Mouse (Mus musculus): ENCODE measurements around the gene Gm10031. TPM values are rescaled to one million over a fixed set of nuclear protein-coding genes. Genes with fewer than 3 reads are reported as not detected.
"Not testable (repeated sequence)": the region's sequence is repeated elsewhere in the genome, so short reads cannot be mapped to it uniquely, and the experiment has no call there.

The Gm10031 gene
- polyA plus RNA-seq (2014; fragmentation: Nextera tagmentation; extraction: Ambion mirVana): 0.39 and 0.69 TPM in 2 replicates

GRCm38 (mm10) chr1:156523842-156524241 is at the start of gene Gm10031:
Gm10031 (plus strand) TSS chr1:156524012.
- H3K9me3 ChIP-seq (ENCODE audit: control insufficient read depth, low read length); H3K27me3 ChIP-seq (replicated peaks; ENCODE audit: control insufficient read depth, insufficient read depth, low read length); DNase-seq (ENCODE audit: low spot score); H3K36me3 ChIP-seq (ENCODE audit: control insufficient read depth, insufficient read depth, low read length); H3K9ac ChIP-seq (ENCODE audit: low read length); H3K4me3 ChIP-seq (ENCODE audit: low read depth, low read length); H3K4me2 ChIP-seq (ENCODE audit: low read length); H3K27ac ChIP-seq (ENCODE audit: low read depth); H3K4me1 ChIP-seq (replicated peaks; ENCODE audit: control insufficient read depth, insufficient read depth, low read length): not testable (repeated sequence)
- 89% methylated on average over 21 of the region's 22 CpGs for WGBS
- 0 out of 2 replicates have a peak, but pooled peaks have one; percentile 71 for ATAC-seq (replicated peaks; ENCODE audit: low FRiP score, low TSS enrichment, low read depth)

DNA sequence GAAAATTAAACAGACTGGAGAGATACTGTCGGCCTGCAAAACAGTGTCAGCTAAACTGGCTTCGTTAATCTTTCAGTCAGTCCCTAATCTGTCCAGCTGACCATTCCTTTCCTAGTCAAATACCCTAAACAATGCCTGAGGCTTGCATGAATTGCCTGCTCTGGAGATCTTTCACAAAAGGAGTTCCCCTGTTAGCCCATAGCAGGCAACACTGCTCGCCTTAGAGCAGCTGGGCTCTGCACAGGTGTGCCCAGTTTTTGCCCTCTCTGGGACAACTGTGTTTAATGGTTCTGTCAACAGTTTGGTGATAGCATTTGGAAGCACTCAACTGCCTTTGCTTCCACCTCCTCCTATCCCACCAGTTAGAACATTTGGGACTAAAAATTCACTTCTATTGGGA is 49.0 kb upstream of the Gm10031 start:
- DNase-seq (ENCODE audit: low spot score): no peak
- no peak overlapping the region for H3K9ac ChIP-seq (ENCODE audit: low read length)
- no peak overlapping the region for H3K4me3 ChIP-seq (ENCODE audit: low read depth, low read length)
- no peak for ATAC-seq (replicated peaks; ENCODE audit: low FRiP score, low TSS enrichment, low read depth)
- H3K27ac ChIP-seq (ENCODE audit: low read depth): no peak overlapping the region
- no peak overlapping the region for H3K4me2 ChIP-seq (ENCODE audit: low read length)
- no peaks in the 10 kb centered on the region for H3K27me3 ChIP-seq (replicated peaks; ENCODE audit: control insufficient read depth, insufficient read depth, low read length)
- 58% methylated on average over 3 of the region's 3 CpGs for WGBS
- no peaks in the 10 kb centered on the region for H3K9me3 ChIP-seq (ENCODE audit: control insufficient read depth, low read length)
- peaks cover 18% of the 10 kb centered on the region for H3K4me1 ChIP-seq (replicated peaks; ENCODE audit: control insufficient read depth, insufficient read depth, low read length)
- no peaks in the 10 kb centered on the region for H3K36me3 ChIP-seq (ENCODE audit: control insufficient read depth, insufficient read depth, low read length)

GRCm38 (mm10) chr1:156476016-156476415 is 47.8 kb upstream of the Gm10031 start:
- 30% methylated on average over 2 of the region's 2 CpGs for WGBS
- Histone ChIP-seq H3K4me2 (ENCODE audit: low read length) (no peak overlapping the region), H3K9ac (ENCODE audit: low read length) (no peak overlapping the region), H3K4me1 (replicated peaks; ENCODE audit: control insufficient read depth, insufficient read depth, low read length) (peaks cover 18% of the 10 kb centered on the region), H3K27ac (ENCODE audit: low read depth) (no peak overlapping the region), H3K9me3 (ENCODE audit: control insufficient read depth, low read length) (no peaks in the 10 kb centered on the region), H3K27me3 (replicated peaks; ENCODE audit: control insufficient read depth, insufficient read depth, low read length) (no peaks in the 10 kb centered on the region), H3K4me3 (ENCODE audit: low read depth, low read length) (no peak overlapping the region), H3K36me3 (ENCODE audit: control insufficient read depth, insufficient read depth, low read length) (no peaks in the 10 kb centered on the region)
- no peak for DNase-seq (ENCODE audit: low spot score)
- ATAC-seq (replicated peaks; ENCODE audit: low FRiP score, low TSS enrichment, low read depth): no peak

DNA sequence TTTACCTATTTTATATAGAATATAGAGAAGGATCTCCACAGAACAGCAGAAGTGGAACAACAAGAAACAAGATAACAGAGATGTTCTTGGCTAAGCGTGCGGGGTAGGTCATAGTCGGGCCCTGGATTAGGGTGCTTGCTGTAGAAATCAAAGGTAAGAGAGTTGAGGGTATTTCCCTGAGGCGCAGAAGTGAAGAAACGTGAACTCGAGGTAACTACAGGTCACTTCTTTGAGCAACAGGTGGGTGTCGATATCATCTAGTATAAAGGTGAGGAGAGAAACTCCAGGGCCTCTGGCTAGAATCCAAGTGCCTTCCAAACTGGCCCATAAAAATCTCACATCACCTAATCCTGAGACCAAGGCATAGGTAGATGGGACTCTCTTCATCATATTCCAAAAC is 47.3 kb upstream of the Gm10031 start:
- Histone ChIP-seq H3K36me3 (ENCODE audit: control insufficient read depth, insufficient read depth, low read length) (no peaks in the 10 kb centered on the region), H3K9ac (ENCODE audit: low read length) (no peak overlapping the region), H3K4me3 (ENCODE audit: low read depth, low read length) (no peak overlapping the region), H3K27me3 (replicated peaks; ENCODE audit: control insufficient read depth, insufficient read depth, low read length) (no peaks in the 10 kb centered on the region), H3K4me2 (ENCODE audit: low read length) (no peak overlapping the region), H3K27ac (ENCODE audit: low read depth) (no peak overlapping the region), H3K4me1 (replicated peaks; ENCODE audit: control insufficient read depth, insufficient read depth, low read length) (peaks cover 17% of the 10 kb centered on the region), H3K9me3 (ENCODE audit: control insufficient read depth, low read length) (no peaks in the 10 kb centered on the region)
- ATAC-seq (replicated peaks; ENCODE audit: low FRiP score, low TSS enrichment, low read depth): no peak
- no peak for DNase-seq (ENCODE audit: low spot score)
- WGBS: 45% methylated on average over 7 of the region's 7 CpGs

DNA sequence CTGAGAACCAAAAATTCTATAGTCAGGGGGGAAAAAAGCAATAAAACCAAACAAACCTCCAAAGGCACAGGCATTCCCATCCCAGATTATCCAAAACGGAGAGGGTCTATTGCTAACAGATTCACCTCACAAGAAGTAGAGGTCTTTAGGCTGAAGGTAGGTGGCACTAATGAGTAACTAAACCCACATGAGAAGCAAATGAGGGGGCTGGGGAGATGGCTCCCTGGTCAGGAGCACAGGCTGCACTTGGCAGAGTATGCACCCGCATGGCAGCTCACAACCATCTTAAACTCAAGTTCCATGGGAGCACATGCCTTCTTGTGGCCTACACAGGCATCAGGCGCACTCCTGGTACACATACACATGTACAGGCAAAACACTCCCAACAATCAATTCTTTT is 42.0 kb upstream of the Gm10031 start:
- Histone ChIP-seq H3K36me3 (ENCODE audit: control insufficient read depth, insufficient read depth, low read length) (no peaks in the 10 kb centered on the region), H3K4me3 (ENCODE audit: low read depth, low read length) (no peak overlapping the region), H3K27ac (ENCODE audit: low read depth) (no peak overlapping the region), H3K9me3 (ENCODE audit: control insufficient read depth, low read length) (no peaks in the 10 kb centered on the region), H3K9ac (ENCODE audit: low read length) (no peak overlapping the region), H3K4me1 (replicated peaks; ENCODE audit: control insufficient read depth, insufficient read depth, low read length) (no peaks in the 10 kb centered on the region; the same call in 1 of the 2 replicates), H3K27me3 (replicated peaks; ENCODE audit: control insufficient read depth, insufficient read depth, low read length) (no peaks in the 10 kb centered on the region), H3K4me2 (ENCODE audit: low read length) (no peak overlapping the region)
- WGBS: 96% methylated on average over 3 of the region's 3 CpGs
- ATAC-seq (replicated peaks; ENCODE audit: low FRiP score, low TSS enrichment, low read depth) (no peak), DNase-seq (ENCODE audit: low spot score) (no peak)

DNA sequence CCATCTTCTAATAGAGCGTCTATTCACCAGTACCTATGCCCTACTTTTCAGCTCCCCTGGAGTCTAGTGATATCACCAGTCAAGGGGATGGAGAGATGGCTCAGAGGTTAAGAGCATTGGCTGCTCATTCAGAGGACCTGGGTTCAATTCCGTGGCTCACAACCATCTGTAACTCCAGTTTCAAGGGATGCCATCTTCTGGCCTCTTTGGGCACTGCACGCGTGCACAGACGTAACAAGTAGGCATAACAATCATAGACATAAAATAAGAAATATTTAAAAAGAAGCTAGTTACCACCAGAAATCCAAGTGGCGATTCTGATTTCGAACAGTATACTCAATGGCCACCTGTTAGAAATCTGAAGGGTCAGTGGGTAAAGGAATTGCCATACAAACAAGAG is 36.3 kb upstream of the Gm10031 start:
- WGBS: 94% methylated on average over 7 of the region's 7 CpGs

GRCm38 (mm10) chr1:156488031-156488430 is 35.8 kb upstream of the Gm10031 start:
- ATAC-seq (replicated peaks; ENCODE audit: low FRiP score, low TSS enrichment, low read depth): no peak

More for the DNA sequence above, 36.3 kb upstream of the Gm10031 start:
- Histone ChIP-seq H3K27me3 (replicated peaks; ENCODE audit: control insufficient read depth, insufficient read depth, low read length) (no peaks in the 10 kb centered on the region), H3K27ac (ENCODE audit: low read depth) (no peak overlapping the region), H3K4me1 (replicated peaks; ENCODE audit: control insufficient read depth, insufficient read depth, low read length) (no peaks in the 10 kb centered on the region), H3K4me3 (ENCODE audit: low read depth, low read length) (no peak overlapping the region), H3K36me3 (ENCODE audit: control insufficient read depth, insufficient read depth, low read length) (no peaks in the 10 kb centered on the region), H3K9me3 (ENCODE audit: control insufficient read depth, low read length) (no peaks in the 10 kb centered on the region), H3K9ac (ENCODE audit: low read length) (no peak overlapping the region), H3K4me2 (ENCODE audit: low read length) (no peak overlapping the region)
- ATAC-seq (replicated peaks; ENCODE audit: low FRiP score, low TSS enrichment, low read depth) (no peak), DNase-seq (ENCODE audit: low spot score) (no peak)

DNA sequence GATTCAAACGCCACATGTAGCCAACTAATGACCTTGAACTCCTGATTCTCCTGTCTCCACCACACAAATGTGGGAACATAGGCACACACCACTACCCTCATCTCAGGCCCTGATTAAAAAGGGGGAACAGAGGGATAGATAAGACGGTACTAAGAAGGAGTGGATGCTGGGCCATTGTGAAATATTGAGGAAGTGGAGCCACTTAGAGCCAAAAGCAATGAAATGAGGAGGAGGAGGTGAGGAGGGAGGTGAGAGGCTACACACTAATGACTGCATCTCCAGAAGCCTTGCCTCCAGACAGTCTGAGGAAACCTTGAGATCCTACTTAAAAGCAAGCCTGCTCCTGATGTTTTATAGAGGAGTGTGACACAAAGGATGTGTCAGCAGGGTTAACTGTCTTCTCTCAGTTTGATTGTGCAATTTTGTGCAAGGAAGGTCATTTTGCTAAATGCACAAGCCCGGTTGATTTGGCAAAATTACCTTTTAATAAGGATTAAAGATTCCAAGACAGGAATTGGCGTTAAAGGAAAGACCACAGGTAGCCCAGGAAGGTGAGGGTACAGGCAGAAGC is 32.5 kb upstream of the Gm10031 start:
- H3K27me3 ChIP-seq (replicated peaks; ENCODE audit: control insufficient read depth, insufficient read depth, low read length): no peaks in the 10 kb centered on the region
- H3K4me1 ChIP-seq (replicated peaks; ENCODE audit: control insufficient read depth, insufficient read depth, low read length): no peaks in the 10 kb centered on the region
- no peak overlapping the region for H3K9ac ChIP-seq (ENCODE audit: low read length)
- no peak overlapping the region for H3K4me2 ChIP-seq (ENCODE audit: low read length)
- DNase-seq (ENCODE audit: low spot score): no peak
- H3K9me3 ChIP-seq (ENCODE audit: control insufficient read depth, low read length): no peaks in the 10 kb centered on the region
- no peak for ATAC-seq (replicated peaks; ENCODE audit: low FRiP score, low TSS enrichment, low read depth)
- H3K36me3 ChIP-seq (ENCODE audit: control insufficient read depth, insufficient read depth, low read length): no peaks in the 10 kb centered on the region
- 74% methylated on average over 4 of the region's 4 CpGs for whole genome bisulfite sequencing
- H3K27ac ChIP-seq (ENCODE audit: low read depth): no peak overlapping the region
- no peak overlapping the region for H3K4me3 ChIP-seq (ENCODE audit: low read depth, low read length)

More at GRCm38 (mm10) chr1:156488031-156488430, 35.8 kb upstream of the Gm10031 start:
- H3K4me3 ChIP-seq (ENCODE audit: low read depth, low read length): no peak overlapping the region
- no peak overlapping the region for H3K4me2 ChIP-seq (ENCODE audit: low read length)
- no peaks in the 10 kb centered on the region for H3K27me3 ChIP-seq (replicated peaks; ENCODE audit: control insufficient read depth, insufficient read depth, low read length)
- WGBS: 62% methylated on average over 5 of the region's 5 CpGs
- no peaks in the 10 kb centered on the region for H3K9me3 ChIP-seq (ENCODE audit: control insufficient read depth, low read length)
- no peak overlapping the region for H3K27ac ChIP-seq (ENCODE audit: low read depth)
- H3K36me3 ChIP-seq (ENCODE audit: control insufficient read depth, insufficient read depth, low read length): no peaks in the 10 kb centered on the region
- no peak overlapping the region for H3K9ac ChIP-seq (ENCODE audit: low read length)
- no peak for DNase-seq (ENCODE audit: low spot score)
- no peaks in the 10 kb centered on the region for H3K4me1 ChIP-seq (replicated peaks; ENCODE audit: control insufficient read depth, insufficient read depth, low read length)

DNA sequence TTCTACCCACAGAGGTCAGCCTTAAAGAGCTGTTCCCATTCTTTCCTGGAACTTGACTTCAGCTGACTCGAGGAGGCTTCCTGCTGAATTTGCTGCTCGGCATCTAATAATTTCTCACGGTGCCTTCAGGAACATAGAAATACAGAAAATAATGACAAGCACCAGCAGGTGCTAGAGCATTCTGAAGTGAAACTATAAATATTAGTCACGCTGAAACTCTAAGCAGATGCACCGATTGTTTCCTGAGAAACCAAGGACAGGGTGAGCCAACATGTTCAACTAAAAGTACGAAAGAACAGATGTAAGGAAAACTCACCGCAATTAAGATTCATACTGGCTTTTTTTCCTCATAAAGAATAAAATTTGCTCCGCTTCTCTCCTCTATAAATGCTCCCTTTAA is 28.8 kb upstream of the Gm10031 start:
- H3K4me1 ChIP-seq (replicated peaks; ENCODE audit: control insufficient read depth, insufficient read depth, low read length): no peaks in the 10 kb centered on the region
- 88% methylated on average over 8 of the region's 8 CpGs for WGBS
- DNase-seq (ENCODE audit: low spot score): no peak
- no peaks in the 10 kb centered on the region for H3K27me3 ChIP-seq (replicated peaks; ENCODE audit: control insufficient read depth, insufficient read depth, low read length)
- no peak for ATAC-seq (replicated peaks; ENCODE audit: low FRiP score, low TSS enrichment, low read depth)
- H3K9me3 ChIP-seq (ENCODE audit: control insufficient read depth, low read length): no peaks in the 10 kb centered on the region
- H3K36me3 ChIP-seq (ENCODE audit: control insufficient read depth, insufficient read depth, low read length): no peaks in the 10 kb centered on the region
- no peak overlapping the region for H3K9ac ChIP-seq (ENCODE audit: low read length)
- H3K4me3 ChIP-seq (ENCODE audit: low read depth, low read length): no peak overlapping the region
- no peak overlapping the region for H3K4me2 ChIP-seq (ENCODE audit: low read length)
- H3K27ac ChIP-seq (ENCODE audit: low read depth): no peak overlapping the region

All from intestine, embryonic 14.5 days (tissue).